Mouse (Mus musculus) ES-Bruce4 (cell line): ENCODE measurements at regions not wholly inside any gene's neighbourhood (a gene's known extent, or its start where the extent isn't known, plus 50 kb on each side); places are given as distances from the start of the nearest gene placed in this dataset.

Experiments
- CTCF ChIP-seq: IDR thresholded peaks from one replicate; pipeline ENCODE4 v1.8.1; 2011; ENCODE audit warnings: low read depth, low read length
- POLR2A ChIP-seq: IDR thresholded peaks from one replicate; pipeline ENCODE4 v1.8.1; 2011; ENCODE audit warnings: low read length; ENCODE audit not compliant: insufficient read depth

DNA sequence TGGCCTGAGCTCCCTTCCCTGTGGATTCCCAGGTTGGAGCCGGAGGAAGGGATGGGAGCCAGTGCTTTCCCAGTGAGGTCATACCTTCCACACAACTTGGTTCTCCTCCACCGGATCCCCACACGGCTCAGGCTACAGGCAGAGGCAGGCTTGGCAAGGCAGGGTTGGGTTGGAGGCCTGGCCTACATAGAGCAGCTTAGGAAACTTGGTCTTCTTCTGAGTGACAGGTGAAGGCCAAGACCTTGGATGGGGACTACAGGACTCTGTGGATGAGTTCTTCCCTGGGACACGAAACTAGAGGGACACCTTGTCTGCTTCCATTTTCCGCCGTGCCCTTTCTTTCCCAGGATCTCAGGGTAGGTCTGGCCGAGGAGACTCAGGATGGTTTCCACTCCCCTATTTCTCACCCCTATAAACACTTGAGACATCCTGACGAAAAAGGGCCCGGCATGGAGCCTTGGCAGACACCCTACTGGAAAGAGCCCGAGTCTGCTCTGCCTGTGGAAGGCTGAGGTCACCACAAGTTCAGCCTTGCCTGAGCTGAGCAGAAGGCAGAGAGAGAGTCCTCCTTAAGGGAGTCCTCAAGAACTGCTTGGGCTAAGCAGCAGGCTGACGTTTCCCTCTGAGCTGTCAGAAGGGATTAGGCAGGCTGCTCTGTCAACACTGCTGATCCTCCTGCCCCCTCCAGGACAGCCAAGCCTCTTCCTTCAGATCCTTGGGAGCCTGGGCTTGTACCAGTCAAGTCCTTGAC lies 207.5 kb upstream of the Tle3 start:
- no peak for TF ChIP-seq CTCF
- TF ChIP-seq POLR2A, result no peak
